Mouse (Mus musculus) myocyte (in vitro differentiated cells): ENCODE data around the gene Klk4. TPM values are rescaled to one million over a fixed set of nuclear protein-coding genes. Genes with fewer than 3 reads are reported as not detected.

ENCODE experiments used
- H3K27me3 ChIP-seq: one replicate; pipeline ENCODE4 v1.6.1; 2011; ENCODE audit not compliant: control insufficient read depth, insufficient read depth, insufficient read length
- H3K36me3 ChIP-seq: one replicate; pipeline ENCODE4 v1.6.1; 2011; ENCODE audit not compliant: control insufficient read depth, insufficient read depth
- H3K4me2 ChIP-seq: one replicate; pipeline ENCODE4 v1.6.1; 2011; ENCODE audit warnings: low read depth, control low read depth
- H3K4me3 ChIP-seq: one replicate; pipeline ENCODE4 v1.5.1; 2011; ENCODE audit warnings: mild to moderate bottlenecking, control low read depth, moderate library complexity
- H3K79me2 ChIP-seq: one replicate; pipeline ENCODE4 v1.6.1; 2011; ENCODE audit not compliant: control insufficient read depth, insufficient read depth
- H3ac ChIP-seq: one replicate; pipeline ENCODE4 v1.6.1; 2011; ENCODE audit not compliant: control insufficient read depth, insufficient read length
- CEBPB ChIP-seq: IDR thresholded peaks from 2 replicates; pipeline ENCODE4 v1.6.1; 2011; ENCODE audit warnings: mild to moderate bottlenecking, moderate library complexity; ENCODE audit not compliant: poor library complexity, insufficient read depth, severe bottlenecking
- E2F4 ChIP-seq: IDR thresholded peaks from one replicate; pipeline ENCODE4 v1.6.1; 2011; ENCODE audit warnings: mild to moderate bottlenecking, control low read depth, moderate library complexity; ENCODE audit not compliant: insufficient read depth
- MAX ChIP-seq: IDR thresholded peaks from one replicate; pipeline ENCODE4 v1.6.1; 2011; ENCODE audit warnings: low read depth, mild to moderate bottlenecking, control low read depth
- MYOD1 ChIP-seq, 3 experiments: IDR thresholded peaks; one replicate each; pipeline ENCODE4 v1.6.1; 2011; ENCODE audit warnings: control low read depth in 2 of 3, low read depth in 2 of 3, mild to moderate bottlenecking in 2 of 3, moderate library complexity in 1 of 3; ENCODE audit not compliant: insufficient read length in 2 of 3, control insufficient read depth in 1 of 3
- MYOG ChIP-seq, 3 experiments: IDR thresholded peaks; one replicate each; pipeline ENCODE4 v1.6.1; 2011; ENCODE audit warnings: control low read depth in 2 of 3, low read depth in 2 of 3, mild to moderate bottlenecking in 2 of 3; ENCODE audit not compliant: insufficient read length in 2 of 3, control insufficient read depth in 1 of 3, insufficient read depth in 1 of 3
- POLR2A ChIP-seq: IDR thresholded peaks from one replicate; pipeline ENCODE4 v1.6.1; 2011; ENCODE audit warnings: low read depth, mild to moderate bottlenecking, control low read depth, moderate library complexity; ENCODE audit not compliant: insufficient read length
- POLR2AphosphoS2 ChIP-seq: IDR thresholded peaks from one replicate; pipeline ENCODE4 v1.6.1; 2011; ENCODE audit warnings: low read depth, control low read depth; ENCODE audit not compliant: insufficient read length
- REST ChIP-seq: IDR thresholded peaks from one replicate; pipeline ENCODE4 v1.6.1; 2011; ENCODE audit warnings: mild to moderate bottlenecking, control low read depth, moderate library complexity; ENCODE audit not compliant: insufficient read depth, insufficient read length
- SRF ChIP-seq: IDR thresholded peaks from one replicate; pipeline ENCODE4 v1.6.1; 2011; ENCODE audit warnings: low read depth; ENCODE audit not compliant: control insufficient read depth, insufficient read length
- TCF12 ChIP-seq: IDR thresholded peaks from one replicate; pipeline ENCODE4 v1.6.1; 2011; ENCODE audit warnings: mild to moderate bottlenecking, control low read depth; ENCODE audit not compliant: poor library complexity, insufficient read depth, severe bottlenecking
- TCF3 ChIP-seq: IDR thresholded peaks from one replicate; pipeline ENCODE4 v1.6.1; 2011; ENCODE audit warnings: low read depth, control low read depth; ENCODE audit not compliant: insufficient read length
- USF1 ChIP-seq: IDR thresholded peaks from one replicate; pipeline ENCODE4 v1.6.1; 2011; ENCODE audit warnings: low read depth, mild to moderate bottlenecking, control low read depth, moderate library complexity
- polyA plus RNA-seq: library from polyadenylated mRNA; unstranded; fragments of >200 nt; fragmentation: generic; extraction: Trizol; gene quantifications from one replicate; pipeline ENCODE4 v1.2.1, GENCODE M21; 2012; ENCODE audit warnings: missing spikeins

The Klk4 gene
- polyA plus RNA-seq, 1 experiment: 0.22 TPM

DNA sequence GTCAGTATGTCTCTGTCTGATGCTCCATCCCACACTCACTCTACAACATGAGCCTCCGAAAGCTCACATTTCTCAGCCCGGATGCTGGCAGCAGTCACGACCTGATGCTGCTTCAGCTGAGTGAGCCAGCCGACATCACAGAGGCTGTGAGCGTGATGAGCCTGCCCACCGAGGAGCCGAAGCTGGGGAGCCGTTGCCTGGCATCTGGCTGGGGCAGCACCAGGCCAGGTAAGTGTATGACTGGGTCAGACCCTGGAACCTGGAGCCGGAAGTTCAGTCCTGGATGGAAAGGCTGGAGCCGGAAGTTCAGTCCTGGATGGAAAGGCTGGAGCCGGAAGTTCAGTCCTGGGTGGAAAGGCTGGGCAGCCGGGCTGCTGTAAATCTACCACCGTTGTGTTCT, 37.5 kb downstream of the Klk4 start:
- Histone ChIP-seq H3K36me3 (no peaks in the 10 kb centered on the region), H3K27me3 (no peaks in the 10 kb centered on the region), H3K4me3 (no peak overlapping the region), H3ac (no peak overlapping the region), H3K79me2 (no peaks in the 10 kb centered on the region), H3K4me2 (no peak overlapping the region)
- TF ChIP-seq MYOG (IDR thresholded peaks at IDR 0.05; ENCODE audit: control insufficient read depth in 1 of 3, insufficient read depth in 1 of 3, insufficient read length in 2 of 3, low read depth in 2 of 3) (no peak), REST (no peak), POLR2A (no peak), CEBPB (no peak), MAX (no peak), TCF3 (no peak), USF1 (no peak), SRF (no peak), E2F4 (no peak), TCF12 (no peak), MYOD1 (IDR thresholded peaks at IDR 0.05; ENCODE audit: control insufficient read depth in 1 of 3, insufficient read length in 2 of 3, low read depth in 2 of 3) (no peak), POLR2AphosphoS2 (no peak)

DNA sequence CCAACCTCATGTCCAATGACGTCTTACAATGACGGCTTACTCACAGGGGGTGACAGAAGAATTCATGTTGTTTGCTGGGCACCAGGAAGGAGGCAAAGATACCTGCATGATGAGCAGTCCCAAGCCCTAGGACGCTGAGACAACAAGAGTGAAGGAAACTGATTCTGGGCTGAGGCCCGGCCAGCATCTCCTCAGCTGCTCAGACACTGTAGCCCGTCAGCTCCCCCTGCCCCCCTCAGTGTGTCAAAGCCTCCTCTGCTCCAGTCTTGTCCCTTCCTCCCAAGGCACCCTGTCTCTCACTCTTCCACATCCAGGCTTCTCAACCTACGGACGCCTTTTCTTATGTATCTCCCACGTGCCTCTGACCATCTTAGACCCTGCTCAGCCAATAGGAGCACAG, 37.9 kb downstream of the Klk4 start:
- no peaks in the 10 kb centered on the region for H3K36me3 ChIP-seq
- no peak overlapping the region for H3ac ChIP-seq
- H3K4me2 ChIP-seq: no peak overlapping the region
- H3K79me2 ChIP-seq: no peaks in the 10 kb centered on the region
- no peak for TF ChIP-seq E2F4
- no peaks in the 10 kb centered on the region for H3K27me3 ChIP-seq
- H3K4me3 ChIP-seq: no peak overlapping the region

GRCm38 (mm10) chr7:43919559-43920451, 38.8 kb downstream of the Klk4 start:
- H3K4me3 ChIP-seq: no peak overlapping the region
- no peak for TF ChIP-seq MAX
- no peak for TF ChIP-seq TCF3
- TF ChIP-seq POLR2AphosphoS2: no peak
- no peak for TF ChIP-seq POLR2A
- no peak for TF ChIP-seq CEBPB
- H3ac ChIP-seq: no peak overlapping the region
- no peaks in the 10 kb centered on the region for H3K79me2 ChIP-seq
- no peaks in the 10 kb centered on the region for H3K36me3 ChIP-seq
- no peak overlapping the region for H3K4me2 ChIP-seq
- no peaks in the 10 kb centered on the region for H3K27me3 ChIP-seq

DNA sequence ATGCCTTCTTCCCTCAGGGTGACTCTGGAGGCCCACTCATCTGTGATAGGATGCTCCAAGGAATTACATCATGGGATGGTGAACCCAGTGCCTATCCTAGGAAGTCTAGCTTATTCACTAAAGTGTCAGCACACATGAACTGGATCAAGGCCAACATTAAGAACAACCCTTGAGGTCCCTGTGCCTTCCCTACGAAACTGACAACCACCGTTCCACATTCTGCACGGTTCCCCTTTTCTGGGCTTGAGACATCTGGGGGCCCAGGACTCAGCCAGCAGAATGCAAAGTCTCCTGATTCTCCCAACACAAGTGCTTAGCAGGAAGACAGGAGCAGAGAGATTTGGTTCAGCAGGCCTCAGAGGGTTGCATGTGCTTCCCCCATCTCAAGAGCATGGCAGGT, 39.6 kb downstream of the Klk4 start:
- H3ac ChIP-seq: no peak overlapping the region
- H3K27me3 ChIP-seq: no peaks in the 10 kb centered on the region
- TF ChIP-seq E2F4 (no peak), SRF (no peak), USF1 (no peak), REST (no peak), MYOD1 (IDR thresholded peaks at IDR 0.05; ENCODE audit: control insufficient read depth in 1 of 3, insufficient read length in 2 of 3, low read depth in 2 of 3) (no peak), TCF3 (no peak), CEBPB (no peak), POLR2AphosphoS2 (no peak), POLR2A (no peak), TCF12 (no peak), MAX (no peak), MYOG (IDR thresholded peaks at IDR 0.05; ENCODE audit: control insufficient read depth in 1 of 3, insufficient read depth in 1 of 3, insufficient read length in 2 of 3, low read depth in 2 of 3) (no peak)
- H3K4me2 ChIP-seq: no peak overlapping the region
- H3K4me3 ChIP-seq: no peak overlapping the region
- H3K79me2 ChIP-seq: no peaks in the 10 kb centered on the region
- H3K36me3 ChIP-seq: no peaks in the 10 kb centered on the region

- Histone ChIP-seq H3K79me2 (no peaks in the 10 kb centered on the region), H3ac (no peak overlapping the region), H3K4me3 (no peak overlapping the region), H3K4me2 (no peak overlapping the region), H3K27me3 (no peaks in the 10 kb centered on the region), H3K36me3 (no peaks in the 10 kb centered on the region)
- TF ChIP-seq POLR2A: no peak
Observed at GRCm38 (mm10) chr7:43921087-43921486, 40.1 kb downstream of the Klk4 start.
